Mouse (Mus musculus) cerebellum, postnatal 4 days (tissue): ENCODE results near the gene Ice2.
A peak's percentile ranks its signal among the peaks of the same experiment; 100 is the strongest.

Experiments used
- DNase-seq, 2 experiments: peaks; one replicate each; pipeline ENCODE4 v3.0.0; 2022; ENCODE audit warnings: low spot score in 2 of 2, mixed read lengths in 1 of 2

The Ice2 gene

GRCm38 (mm10) chr9:69397760-69398452, at the start of gene Ice2:
Ice2 (plus strand) TSS chr9:69397906.
- DNase-seq: peak; percentile 53 to 80

- DNase-seq: no peak
Measured at GRCm38 (mm10) chr9:69349537-69349936, 48.2 kb upstream of the Ice2 start.

GRCm38 (mm10) chr9:69354228-69354627, 43.5 kb upstream of the Ice2 start:
- DNase-seq: no peak

- peak in 1 of 2 experiments; percentile 63 for DNase-seq
Measured at GRCm38 (mm10) chr9:69357834-69358233, 39.9 kb upstream of the Ice2 start.

- DNase-seq: no peak
Measured at GRCm38 (mm10) chr9:69358797-69359196, 38.9 kb upstream of the Ice2 start.

GRCm38 (mm10) chr9:69361951-69362445, 35.7 kb upstream of the Ice2 start:
- DNase-seq: no peak

GRCm38 (mm10) chr9:69362766-69363165, 34.9 kb upstream of the Ice2 start:
- DNase-seq: no peak

- no peak for DNase-seq
Measured at GRCm38 (mm10) chr9:69364117-69364516, 33.6 kb upstream of the Ice2 start.

- no peak for DNase-seq
Measured at GRCm38 (mm10) chr9:69367055-69367454, 30.7 kb upstream of the Ice2 start.

GRCm38 (mm10) chr9:69368071-69368470, 29.6 kb upstream of the Ice2 start:
- peak in 1 of 2 experiments; percentile 58 for DNase-seq

- DNase-seq: no peak
Measured at GRCm38 (mm10) chr9:69371046-69371724, 26.5 kb upstream of the Ice2 start.

- DNase-seq: no peak
Measured at GRCm38 (mm10) chr9:69372871-69373270, 24.8 kb upstream of the Ice2 start.

- DNase-seq: no peak
Measured at GRCm38 (mm10) chr9:69376982-69377653, 20.6 kb upstream of the Ice2 start.

- no peak for DNase-seq
Measured at GRCm38 (mm10) chr9:69377654-69378045, 20.1 kb upstream of the Ice2 start.

GRCm38 (mm10) chr9:69380546-69380945, 17.2 kb upstream of the Ice2 start:
- no peak for DNase-seq

GRCm38 (mm10) chr9:69381741-69382140, 16.0 kb upstream of the Ice2 start:
- DNase-seq: no peak

GRCm38 (mm10) chr9:69384475-69384874, 13.2 kb upstream of the Ice2 start:
- DNase-seq: no peak

GRCm38 (mm10) chr9:69384905-69385304, 12.8 kb upstream of the Ice2 start:
- DNase-seq: no peak

- DNase-seq: no peak
Measured at GRCm38 (mm10) chr9:69387296-69387695, 10.4 kb upstream of the Ice2 start.

GRCm38 (mm10) chr9:69390631-69391030, 7.1 kb upstream of the Ice2 start:
- no peak for DNase-seq

GRCm38 (mm10) chr9:69394234-69394633, 3.5 kb upstream of the Ice2 start:
- DNase-seq: no peak

- DNase-seq: no peak
Measured at GRCm38 (mm10) chr9:69397432-69397759, 310 bp upstream of the Ice2 start.

GRCm38 (mm10) chr9:69398453-69398850, 746 bp downstream of the Ice2 start:
- DNase-seq: no peak
